Mouse (Mus musculus) T-helper 1 cell (primary cell): ENCODE data around the gene Crtac1.

Source experiments
- in situ Hi-C: fragments of 300-600 bp; cut with MboI, MseI; formaldehyde crosslinking; loops from one replicate; pipeline ENCODE4 v1.15.1; 2025; ENCODE audit warnings: high pct_unique_total_duplicates

Gene Crtac1

GRCm38 (mm10) chr19:42332081-42332736, 99.4 kb downstream of the Crtac1 start:
- in situ Hi-C loops, result loop anchor here (10.0 kb wide), 1 partner anchor 323 kb away; no protein-coding TSS in a partner anchor

- in situ Hi-C loops, result loop anchor here (10.0 kb wide), 1 partner anchor 323 kb away; no protein-coding TSS in a partner anchor
Measured at GRCm38 (mm10) chr19:42331446-42331845, 100.1 kb downstream of the Crtac1 start.

- in situ Hi-C loops, result no loop called here
Measured at GRCm38 (mm10) chr19:42328160-42328559, 103.4 kb downstream of the Crtac1 start.

- in situ Hi-C loops, result no loop called here
Measured at GRCm38 (mm10) chr19:42325894-42326293, 105.7 kb downstream of the Crtac1 start.

GRCm38 (mm10) chr19:42322357-42323090, 109.1 kb downstream of the Crtac1 start:
- in situ Hi-C loops, result no loop called here

GRCm38 (mm10) chr19:42321936-42322335, 109.6 kb downstream of the Crtac1 start:
- in situ Hi-C loops, result no loop called here

- in situ Hi-C loops, result loop anchor here (5.0 kb wide), 1 partner anchor 114 kb away; the partner anchor contains the start of gene Crtac1
Measured at GRCm38 (mm10) chr19:42317648-42318425, 113.7 kb downstream of the Crtac1 start.

- in situ Hi-C loops, result loop anchor here (5.0 kb wide), 1 partner anchor 115 kb away; the partner anchor contains the start of gene Crtac1
Measured at GRCm38 (mm10) chr19:42316998-42317397, 114.6 kb downstream of the Crtac1 start.

- in situ Hi-C loops, result loop anchor here (5.0 kb wide), 1 partner anchor 116 kb away; the partner anchor contains the start of gene Crtac1
Measured at GRCm38 (mm10) chr19:42316525-42316924, 115.1 kb downstream of the Crtac1 start.

GRCm38 (mm10) chr19:42315914-42316313, 115.7 kb downstream of the Crtac1 start:
- in situ Hi-C loops, result loop anchor here (5.0 kb wide), 1 partner anchor 116 kb away; the partner anchor contains the start of gene Crtac1

GRCm38 (mm10) chr19:42315070-42315679, 116.4 kb downstream of the Crtac1 start:
- in situ Hi-C loops, result loop anchor here (5.0 kb wide), 1 partner anchor 117 kb away; the partner anchor contains the start of gene Crtac1

- in situ Hi-C loops, result no loop called here
Measured at GRCm38 (mm10) chr19:42312191-42312590, 119.4 kb downstream of the Crtac1 start.

- in situ Hi-C loops, result no loop called here
Measured at GRCm38 (mm10) chr19:42311332-42311731, 120.3 kb downstream of the Crtac1 start.

GRCm38 (mm10) chr19:42308931-42309330, 122.7 kb downstream of the Crtac1 start:
- in situ Hi-C loops, result no loop called here

- in situ Hi-C loops, result no loop called here
Measured at GRCm38 (mm10) chr19:42307019-42307418, 124.6 kb downstream of the Crtac1 start.

- in situ Hi-C loops, result no loop called here
Measured at GRCm38 (mm10) chr19:42306202-42306601, 125.4 kb downstream of the Crtac1 start.

GRCm38 (mm10) chr19:42305746-42306145, 125.8 kb downstream of the Crtac1 start:
- in situ Hi-C loops, result no loop called here

GRCm38 (mm10) chr19:42304506-42304905, 127.1 kb downstream of the Crtac1 start:
- in situ Hi-C loops, result no loop called here

- in situ Hi-C loops, result no loop called here
Measured at GRCm38 (mm10) chr19:42303210-42303813, 128.3 kb downstream of the Crtac1 start.

GRCm38 (mm10) chr19:42293216-42293615, 138.4 kb downstream of the Crtac1 start:
- in situ Hi-C loops, result no loop called here

GRCm38 (mm10) chr19:42292106-42292505, 139.5 kb downstream of the Crtac1 start:
- in situ Hi-C loops, result no loop called here
